Mouse (Mus musculus) bone marrow, adult 2 months (tissue): ENCODE measurements at regions not wholly inside any gene's neighbourhood (a gene's known extent, or its start where the extent isn't known, plus 50 kb on each side); places are given as distances from the start of the nearest gene placed in this dataset.

Experiments used
- CTCF ChIP-seq: fragments of 200-500 bp; IDR thresholded peaks from 2 replicates; pipeline ENCODE4 v1.5.1; 2011; ENCODE audit warnings: low read length, control low read depth; ENCODE audit not compliant: control insufficient read depth, insufficient read depth
- POLR2A ChIP-seq: fragments of 200-500 bp; IDR thresholded peaks from 2 replicates; pipeline ENCODE4 v1.6.1; 2011; ENCODE audit warnings: low read depth, mild to moderate bottlenecking, control low read depth, low read length, borderline replicate concordance; ENCODE audit not compliant: control insufficient read depth

GRCm38 (mm10) chr3:104571935-104572631, 60.4 kb upstream of the Lrig2 start:
- TF ChIP-seq CTCF (no peak), POLR2A (no peak)
